Mouse (Mus musculus): ENCODE results near the gene Trp73. TPM values are rescaled to one million over a fixed set of nuclear protein-coding genes. Genes with fewer than 3 reads are reported as not detected.

Gene Trp73
- polyA plus RNA-seq, 1 experiment, result not detected

GRCm38 (mm10) chr4:154137139-154137538, 2.9 kb downstream of the Trp73 start:
- no peak for TF ChIP-seq POLR2A (IDR thresholded peaks at IDR 0.05; ENCODE audit: insufficient read depth, low read depth, low read length)
- TF ChIP-seq CTCF (IDR thresholded peaks at IDR 0.05; ENCODE audit: insufficient read depth, low read depth, low read length), result no peak
- H3K4me1 ChIP-seq (ENCODE audit: control insufficient read depth, insufficient read depth, low read length), result peaks cover 20% of the 10 kb centered on the region
- H3K4me3 ChIP-seq (ENCODE audit: insufficient read depth, low read depth, low read length), result no peak overlapping the region
- no peak overlapping the region for H3K27ac ChIP-seq (ENCODE audit: insufficient read depth, low read depth, low read length)
- 59% methylated on average over 5 of the region's 5 CpGs for WGBS

GRCm38 (mm10) chr4:154134803-154135202, 5.2 kb downstream of the Trp73 start:
- no peak for TF ChIP-seq POLR2A (IDR thresholded peaks at IDR 0.05; ENCODE audit: insufficient read depth, low read depth, low read length)
- no peak for TF ChIP-seq CTCF (IDR thresholded peaks at IDR 0.05; ENCODE audit: insufficient read depth, low read depth, low read length)
- 62% methylated on average over 4 of the region's 4 CpGs for WGBS
- Histone ChIP-seq H3K27ac (ENCODE audit: insufficient read depth, low read depth, low read length) (no peak overlapping the region), H3K4me1 (ENCODE audit: control insufficient read depth, insufficient read depth, low read length) (peaks cover 7% of the 10 kb centered on the region), H3K4me3 (ENCODE audit: insufficient read depth, low read depth, low read length) (no peak overlapping the region)

- Histone ChIP-seq H3K4me3 (ENCODE audit: insufficient read depth, low read depth, low read length) (no peak overlapping the region), H3K4me1 (ENCODE audit: control insufficient read depth, insufficient read depth, low read length) (no peaks in the 10 kb centered on the region), H3K27ac (ENCODE audit: insufficient read depth, low read depth, low read length) (no peak overlapping the region)
- no peak for TF ChIP-seq POLR2A (IDR thresholded peaks at IDR 0.05; ENCODE audit: insufficient read depth, low read depth, low read length)
- TF ChIP-seq CTCF (IDR thresholded peaks at IDR 0.05; ENCODE audit: insufficient read depth, low read depth, low read length), result no peak
- 84% methylated on average over 4 of the region's 4 CpGs for WGBS
Measured at GRCm38 (mm10) chr4:154131894-154132293, 8.1 kb downstream of the Trp73 start.

- no peak overlapping the region for H3K27ac ChIP-seq (ENCODE audit: insufficient read depth, low read depth, low read length)
- H3K4me3 ChIP-seq (ENCODE audit: insufficient read depth, low read depth, low read length), result no peak overlapping the region
- TF ChIP-seq POLR2A (IDR thresholded peaks at IDR 0.05; ENCODE audit: insufficient read depth, low read depth, low read length), result no peak
- TF ChIP-seq CTCF (IDR thresholded peaks at IDR 0.05; ENCODE audit: insufficient read depth, low read depth, low read length), result no peak
- H3K4me1 ChIP-seq (ENCODE audit: control insufficient read depth, insufficient read depth, low read length), result no peaks in the 10 kb centered on the region
Measured at GRCm38 (mm10) chr4:154129950-154130349, 10.1 kb downstream of the Trp73 start.

DNA sequence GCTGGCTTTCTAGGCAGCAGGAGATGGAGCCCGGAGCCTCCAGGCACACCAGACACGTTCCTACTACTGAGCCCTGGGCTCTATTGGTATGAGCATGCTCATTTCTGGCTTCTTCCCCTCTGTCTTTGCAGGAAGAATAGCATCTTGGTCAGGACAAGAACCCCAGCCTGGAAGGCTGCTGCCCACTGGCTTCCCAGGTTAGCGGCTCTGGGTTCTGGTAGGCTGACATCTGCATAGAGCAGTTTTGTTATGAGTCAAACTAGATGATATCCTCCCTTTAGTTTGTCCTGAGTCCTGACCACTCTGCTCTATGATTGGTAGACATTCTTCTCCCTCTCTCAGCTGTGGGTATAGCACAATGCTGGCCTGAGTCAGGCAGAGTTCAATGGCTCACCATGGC, 12.7 kb downstream of the Trp73 start:
- WGBS, result 82% methylated on average over 3 of the region's 3 CpGs
- TF ChIP-seq POLR2A (IDR thresholded peaks at IDR 0.05; ENCODE audit: insufficient read depth, low read depth, low read length) (no peak), CTCF (IDR thresholded peaks at IDR 0.05; ENCODE audit: insufficient read depth, low read depth, low read length) (no peak)
- H3K27ac ChIP-seq (ENCODE audit: insufficient read depth, low read depth, low read length), result no peak overlapping the region
- H3K4me1 ChIP-seq (ENCODE audit: control insufficient read depth, insufficient read depth, low read length), result no peaks in the 10 kb centered on the region
- no peak overlapping the region for H3K4me3 ChIP-seq (ENCODE audit: insufficient read depth, low read depth, low read length)

DNA sequence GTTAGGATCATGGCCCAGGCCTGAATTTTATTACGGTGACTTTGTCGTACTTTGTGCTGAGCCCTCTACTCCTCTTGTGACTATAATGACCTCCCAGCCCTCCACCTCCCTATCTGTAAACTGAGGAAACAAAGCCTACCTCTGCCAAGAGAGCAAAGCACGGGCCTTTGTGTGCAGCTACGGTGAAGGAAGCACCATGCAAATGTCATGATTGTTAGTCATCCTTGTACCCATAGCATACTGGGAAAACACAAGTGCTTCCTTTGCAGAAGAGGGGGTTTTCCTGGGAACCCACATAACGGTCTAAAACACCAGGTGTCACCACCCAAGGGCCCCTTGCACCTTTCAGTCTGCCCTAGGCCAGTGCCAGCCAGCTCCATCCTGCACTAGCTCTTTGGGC, 14.8 kb downstream of the Trp73 start:
- Histone ChIP-seq H3K4me3 (ENCODE audit: insufficient read depth, low read depth, low read length) (no peak overlapping the region), H3K4me1 (ENCODE audit: control insufficient read depth, insufficient read depth, low read length) (no peaks in the 10 kb centered on the region), H3K27ac (ENCODE audit: insufficient read depth, low read depth, low read length) (no peak overlapping the region)
- no peak for TF ChIP-seq CTCF (IDR thresholded peaks at IDR 0.05; ENCODE audit: insufficient read depth, low read depth, low read length)
- no peak for TF ChIP-seq POLR2A (IDR thresholded peaks at IDR 0.05; ENCODE audit: insufficient read depth, low read depth, low read length)
- 75% methylated on average over 5 of the region's 5 CpGs for WGBS

DNA sequence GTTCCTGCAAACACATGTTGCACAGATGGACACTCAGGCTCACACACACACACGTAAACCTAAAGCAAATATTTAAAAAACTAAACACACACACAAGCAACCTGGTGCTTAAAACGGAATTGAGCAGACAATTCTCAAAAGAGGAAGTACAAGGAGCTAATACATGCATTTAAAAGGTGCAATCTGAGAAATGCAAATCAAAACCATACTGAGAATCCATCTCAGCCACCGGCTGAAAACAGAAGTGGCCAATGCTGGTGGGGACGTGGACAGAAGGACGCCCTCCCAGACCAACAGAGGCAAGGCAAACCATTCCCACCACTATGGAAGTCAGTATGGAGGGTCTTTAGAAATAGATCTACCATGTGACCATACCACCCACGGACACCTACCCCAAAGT, 16.5 kb downstream of the Trp73 start:
- 83% methylated on average over 6 of the region's 6 CpGs for WGBS

GRCm38 (mm10) chr4:154122374-154122773, 17.6 kb downstream of the Trp73 start:
- no peak for TF ChIP-seq CTCF (IDR thresholded peaks at IDR 0.05; ENCODE audit: insufficient read depth, low read depth, low read length)
- no peak for TF ChIP-seq POLR2A (IDR thresholded peaks at IDR 0.05; ENCODE audit: insufficient read depth, low read depth, low read length)
- Histone ChIP-seq H3K27ac (ENCODE audit: insufficient read depth, low read depth, low read length) (no peak overlapping the region), H3K4me1 (ENCODE audit: control insufficient read depth, insufficient read depth, low read length) (no peaks in the 10 kb centered on the region), H3K4me3 (ENCODE audit: insufficient read depth, low read depth, low read length) (no peak overlapping the region)
- 78% methylated on average over 7 of the region's 7 CpGs for WGBS

More for the DNA sequence above, 16.5 kb downstream of the Trp73 start:
- Histone ChIP-seq H3K4me3 (ENCODE audit: insufficient read depth, low read depth, low read length) (no peak overlapping the region), H3K4me1 (ENCODE audit: control insufficient read depth, insufficient read depth, low read length) (no peaks in the 10 kb centered on the region), H3K27ac (ENCODE audit: insufficient read depth, low read depth, low read length) (no peak overlapping the region)
- TF ChIP-seq POLR2A (IDR thresholded peaks at IDR 0.05; ENCODE audit: insufficient read depth, low read depth, low read length), result no peak
- no peak for TF ChIP-seq CTCF (IDR thresholded peaks at IDR 0.05; ENCODE audit: insufficient read depth, low read depth, low read length)

GRCm38 (mm10) chr4:154121800-154122199, 18.2 kb downstream of the Trp73 start:
- Histone ChIP-seq H3K4me3 (ENCODE audit: insufficient read depth, low read depth, low read length) (no peak overlapping the region), H3K27ac (ENCODE audit: insufficient read depth, low read depth, low read length) (no peak overlapping the region), H3K4me1 (ENCODE audit: control insufficient read depth, insufficient read depth, low read length) (no peaks in the 10 kb centered on the region)
- TF ChIP-seq POLR2A (IDR thresholded peaks at IDR 0.05; ENCODE audit: insufficient read depth, low read depth, low read length), result no peak
- no peak for TF ChIP-seq CTCF (IDR thresholded peaks at IDR 0.05; ENCODE audit: insufficient read depth, low read depth, low read length)
- 74% methylated on average over 11 of the region's 11 CpGs for WGBS

DNA sequence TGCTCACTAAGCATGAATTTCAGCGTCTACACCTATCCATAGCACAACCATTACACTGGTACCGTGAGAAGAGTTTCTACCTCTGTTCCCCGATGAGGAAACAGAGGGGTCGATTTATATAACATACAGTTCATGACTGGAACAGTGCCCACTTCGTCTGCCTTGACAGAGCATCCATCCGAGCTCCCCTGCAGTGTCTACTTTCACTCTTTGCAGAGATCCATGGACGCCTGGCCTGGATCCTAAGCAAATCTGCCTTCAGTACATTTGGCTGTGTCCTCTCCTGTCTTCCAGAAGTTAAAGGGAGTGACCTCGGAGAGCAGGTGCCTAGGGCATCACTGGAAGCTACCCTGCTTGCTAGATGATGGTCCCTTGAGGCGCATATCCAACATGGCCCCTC, 20.8 kb downstream of the Trp73 start:
- Histone ChIP-seq H3K4me3 (ENCODE audit: insufficient read depth, low read depth, low read length) (no peak overlapping the region), H3K27ac (ENCODE audit: insufficient read depth, low read depth, low read length) (no peak overlapping the region), H3K4me1 (ENCODE audit: control insufficient read depth, insufficient read depth, low read length) (no peaks in the 10 kb centered on the region)
- TF ChIP-seq CTCF (IDR thresholded peaks at IDR 0.05; ENCODE audit: insufficient read depth, low read depth, low read length), result no peak
- 84% methylated on average over 9 of the region's 9 CpGs for WGBS

Measured in olfactory bulb, adult 2 months (tissue).